Mouse (Mus musculus) kidney, embryonic 15.5 days (tissue): Measurements from ENCODE around the gene Cypt3. TPM values are rescaled to one million over a fixed set of nuclear protein-coding genes. Genes with fewer than 3 reads are reported as not detected.

Source experiments
- ATAC-seq: fragments of 200-750 bp; cut with Nextera tagmentation; replicated peaks from 2 replicates; pipeline ENCODE4 v1.8.0; 2017; ENCODE audit warnings: moderate TSS enrichment; ENCODE audit not compliant: low FRiP score
- H3K27ac ChIP-seq: fragments of 300-500 bp; sonication (generic); 2 replicates; pipeline ENCODE4 v1.5.1; 2015; ENCODE audit warnings: mild to moderate bottlenecking, inconsistent platforms
- H3K27me3 ChIP-seq: fragments of 300-500 bp; sonication (generic); 2 replicates; pipeline ENCODE4 v1.6.1; 2015; ENCODE audit warnings: inconsistent platforms
- H3K36me3 ChIP-seq: fragments of 300-500 bp; sonication (generic); 2 replicates; pipeline ENCODE4 v1.6.1; 2015; ENCODE audit warnings: inconsistent platforms
- H3K4me1 ChIP-seq: fragments of 300-500 bp; sonication (generic); 2 replicates; pipeline ENCODE4 v1.6.1; 2015; ENCODE audit warnings: inconsistent platforms
- H3K4me2 ChIP-seq: fragments of 300-500 bp; sonication (generic); 2 replicates; pipeline ENCODE4 v1.6.1; 2015; ENCODE audit warnings: moderate library complexity, mild to moderate bottlenecking, inconsistent platforms
- H3K4me3 ChIP-seq: fragments of 300-500 bp; sonication (generic); replicated peaks from 2 replicates; pipeline ENCODE4 v1.5.1; 2015; ENCODE audit warnings: mild to moderate bottlenecking, inconsistent platforms
- H3K9ac ChIP-seq: fragments of 300-500 bp; sonication (generic); 2 replicates; pipeline ENCODE4 v1.6.1; 2015; ENCODE audit warnings: mild to moderate bottlenecking, inconsistent platforms
- H3K9me3 ChIP-seq: fragments of 300-500 bp; sonication (generic); replicated peaks from 2 replicates; pipeline ENCODE4 v1.6.1; 2016; ENCODE audit warnings: inconsistent platforms
- WGBS: fragments of 180-500 bp; shearing (Covaris S2); methylation state at CpG from one replicate; pipeline ENCODE4 v1.1.7; 2015; ENCODE audit warnings: mixed read lengths; 5-methylcytosine and 5-hydroxymethylcytosine counted together
- polyA plus RNA-seq: library from polyadenylated mRNA; unstranded; fragments of >200 nt; fragmentation: Nextera tagmentation; extraction: Ambion mirVana; gene quantifications from 2 replicates; pipeline ENCODE4 v1.2.1, GENCODE M21; 2015

Gene Cypt3
- not detected in 2 replicates for polyA plus RNA-seq

GRCm38 (mm10) chrX:153558293-153558692 lies at the start of gene Cypt3:
Gene Cypt3, plus strand, starts transcription at chrX:153558593.
- no peaks in the 10 kb centered on the region for H3K27me3 ChIP-seq
- WGBS = 76% methylated on average over 7 of the region's 7 CpGs

GRCm38 (mm10) chrX:153515491-153515890 lies 42.9 kb upstream of the Cypt3 start:
- H3K4me2 ChIP-seq = no peak overlapping the region
- no peaks in the 10 kb centered on the region for H3K4me1 ChIP-seq
- no peaks in the 10 kb centered on the region for H3K9me3 ChIP-seq
- no peak for ATAC-seq
- no peaks in the 10 kb centered on the region for H3K27me3 ChIP-seq
- WGBS = 82% methylated on average over 5 of the region's 5 CpGs
- H3K27ac ChIP-seq = no peak overlapping the region
- no peak overlapping the region for H3K9ac ChIP-seq
- H3K36me3 ChIP-seq = no peaks in the 10 kb centered on the region
- no peak overlapping the region for H3K4me3 ChIP-seq

More at GRCm38 (mm10) chrX:153558293-153558692, at the start of gene Cypt3:
- no peak within 1 kb of the TSS for H3K27ac ChIP-seq
- ATAC-seq = no peak
- H3K9me3 ChIP-seq = no peaks in the 10 kb centered on the region
- H3K9ac ChIP-seq = no peak within 1 kb of the TSS
- no peak within 1 kb of the TSS for H3K4me3 ChIP-seq
- no peak within 1 kb of the TSS for H3K4me2 ChIP-seq
- H3K36me3 ChIP-seq = no peaks in the 10 kb centered on the region
- no peaks in the 10 kb centered on the region for H3K4me1 ChIP-seq

- Histone ChIP-seq H3K27me3 (no peaks in the 10 kb centered on the region), H3K4me2 (no peak overlapping the region), H3K27ac (no peak overlapping the region), H3K4me3 (no peak overlapping the region), H3K9ac (no peak overlapping the region), H3K36me3 (no peaks in the 10 kb centered on the region), H3K9me3 (no peaks in the 10 kb centered on the region), H3K4me1 (no peaks in the 10 kb centered on the region)
- 25% methylated on average over 2 of the region's 2 CpGs for WGBS
- ATAC-seq = no peak
These were observed 30.0 kb upstream of the Cypt3 start for GRCm38 (mm10) chrX:153528399-153528798.

- no peak overlapping the region for H3K9ac ChIP-seq
- H3K4me1 ChIP-seq = no peaks in the 10 kb centered on the region
- H3K27me3 ChIP-seq = no peaks in the 10 kb centered on the region
- H3K4me2 ChIP-seq = no peak overlapping the region
- no peak overlapping the region for H3K4me3 ChIP-seq
- 83% methylated on average over 2 of the region's 2 CpGs for WGBS
- no peak overlapping the region for H3K27ac ChIP-seq
- H3K36me3 ChIP-seq = no peaks in the 10 kb centered on the region
- no peaks in the 10 kb centered on the region for H3K9me3 ChIP-seq
- no peak for ATAC-seq
These were observed 1.8 kb upstream of the Cypt3 start for GRCm38 (mm10) chrX:153556634-153557033.

- Histone ChIP-seq H3K4me3 (no peak overlapping the region), H3K36me3 (no peaks in the 10 kb centered on the region), H3K4me2 (no peak overlapping the region), H3K27ac (no peak overlapping the region), H3K4me1 (no peaks in the 10 kb centered on the region), H3K9me3 (no peaks in the 10 kb centered on the region), H3K9ac (no peak overlapping the region), H3K27me3 (no peaks in the 10 kb centered on the region)
- WGBS = 78% methylated on average over 1 of the region's 1 CpGs
- ATAC-seq = no peak
These were observed 6.3 kb downstream of the Cypt3 start for GRCm38 (mm10) chrX:153564650-153565049.

- H3K9ac ChIP-seq = no peak overlapping the region
- H3K27ac ChIP-seq = no peak overlapping the region
- no peaks in the 10 kb centered on the region for H3K27me3 ChIP-seq
- no peaks in the 10 kb centered on the region for H3K36me3 ChIP-seq
- H3K4me1 ChIP-seq = no peaks in the 10 kb centered on the region
- ATAC-seq = no peak
- no peaks in the 10 kb centered on the region for H3K9me3 ChIP-seq
- no peak overlapping the region for H3K4me3 ChIP-seq
- WGBS = 52% methylated on average over 2 of the region's 2 CpGs
- no peak overlapping the region for H3K4me2 ChIP-seq
These were observed 41.2 kb downstream of the Cypt3 start for GRCm38 (mm10) chrX:153599583-153599982.

Other genes starting within 250 kb of the Cypt3 start
- gene Ubqln2, start 60.4 kb upstream of the Cypt3 start, polyA plus RNA-seq = 22.0 and 22.7 TPM in 2 replicates
- gene Kctd12b, start 137.8 kb downstream of the Cypt3 start, polyA plus RNA-seq = 10.2 and 10.3 TPM in 2 replicates
- gene Nbdy, start 165.0 kb downstream of the Cypt3 start, polyA plus RNA-seq = 97.8 and 107 TPM in 2 replicates